Mouse (Mus musculus) frontal cortex, adult (tissue): ENCODE measurements at regions not wholly inside any gene's neighbourhood (a gene's known extent, or its start where the extent isn't known, plus 50 kb on each side); places are given as distances from the start of the nearest gene placed in this dataset.
A peak's percentile ranks its signal among the peaks of the same experiment; 100 is the strongest.

Source experiments
- ATAC-seq: cut with Nextera tagmentation; 2 replicates; pipeline ENCODE4 v1.9.2; 2017; ENCODE audit warnings: mild to moderate bottlenecking, moderate library complexity, mixed read lengths; ENCODE audit not compliant: low TSS enrichment

DNA sequence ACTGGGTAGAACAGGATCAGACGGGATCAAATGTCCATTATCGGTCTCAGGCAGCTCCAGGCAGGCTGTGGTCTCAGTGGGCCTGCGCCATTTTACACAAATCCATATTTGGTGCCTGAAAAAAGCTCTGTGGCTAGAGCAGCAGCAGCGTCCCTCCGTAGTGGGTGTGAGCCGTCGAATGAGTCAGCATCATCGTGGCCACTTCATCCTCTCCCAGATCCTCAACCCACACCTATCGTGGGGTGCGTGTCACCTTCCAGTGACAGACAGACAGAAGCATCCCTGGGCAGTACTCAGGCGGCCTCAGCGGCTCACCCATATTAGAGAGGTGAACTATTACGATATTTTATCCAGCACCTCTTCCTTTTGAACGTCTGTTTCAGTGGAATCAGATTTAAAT lies 233.0 kb upstream of the A430005L14Rik start:
- peak; percentile 57; the same call in 1 of the 2 replicates for ATAC-seq

DNA sequence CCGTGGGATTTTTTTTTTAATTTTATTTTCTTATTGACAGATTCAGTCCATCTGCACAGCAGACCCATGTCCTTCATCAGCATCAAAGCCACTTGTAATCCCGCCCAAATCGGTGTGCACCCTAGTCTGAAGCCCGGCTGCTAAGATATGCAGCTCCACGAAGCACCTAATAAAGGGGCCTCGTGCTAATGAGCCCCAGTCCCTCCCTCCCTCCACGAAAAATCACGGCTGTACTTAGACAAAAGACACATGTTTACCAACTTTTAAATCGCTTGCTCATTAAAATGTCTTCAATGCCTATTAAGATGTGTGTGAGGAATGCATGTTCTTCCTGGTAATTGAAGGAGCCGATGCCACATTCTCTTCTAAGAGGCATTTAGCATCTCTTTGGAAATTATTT lies 229.8 kb upstream of the A430005L14Rik start:
- no peak for ATAC-seq

DNA sequence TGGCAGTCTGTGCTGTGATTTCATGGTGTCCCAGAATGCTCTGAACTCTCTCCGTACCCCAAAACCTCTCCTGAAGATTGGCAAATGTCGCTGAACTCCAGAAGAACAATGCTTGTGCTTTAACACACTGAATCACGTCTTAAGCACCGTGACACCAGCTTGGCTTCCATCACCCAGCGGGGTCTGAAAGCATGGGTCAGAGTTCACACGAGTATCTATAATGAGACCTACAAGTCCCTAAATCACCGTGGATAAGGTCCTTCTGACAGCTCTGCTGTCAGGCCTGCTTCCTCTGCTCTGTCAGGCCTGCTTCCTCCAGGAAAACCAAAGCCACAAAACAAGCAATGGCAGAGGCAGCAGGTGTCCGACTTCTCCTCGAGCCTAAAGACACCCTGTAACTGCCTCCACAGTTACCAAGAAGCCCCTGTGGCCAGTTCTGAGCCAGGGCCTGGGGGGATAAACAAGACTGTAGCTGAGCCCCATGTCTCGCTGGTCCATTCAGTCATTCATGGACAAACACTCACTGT lies 229.1 kb upstream of the A430005L14Rik start:
- no peak for ATAC-seq

DNA sequence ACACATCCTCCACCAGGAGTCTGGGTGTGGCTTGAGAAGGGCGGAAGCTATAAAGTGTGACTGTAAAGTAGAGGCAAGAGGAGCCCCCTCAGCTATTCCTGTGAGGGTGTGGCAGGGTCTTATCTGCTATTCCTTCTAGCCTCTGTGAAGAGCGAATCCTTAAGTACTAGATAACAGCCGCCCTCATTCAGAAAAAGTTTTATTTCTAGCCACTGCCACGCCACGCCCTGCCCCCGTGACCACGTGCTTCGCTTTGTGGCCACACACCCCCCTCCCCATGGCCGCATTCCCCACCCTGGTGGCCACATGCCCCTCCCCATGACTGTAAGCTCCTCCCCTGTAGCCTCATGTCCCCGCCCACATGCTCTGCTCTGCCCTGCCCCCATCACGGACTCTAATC lies 218.9 kb upstream of the A430005L14Rik start:
- no peak for ATAC-seq

DNA sequence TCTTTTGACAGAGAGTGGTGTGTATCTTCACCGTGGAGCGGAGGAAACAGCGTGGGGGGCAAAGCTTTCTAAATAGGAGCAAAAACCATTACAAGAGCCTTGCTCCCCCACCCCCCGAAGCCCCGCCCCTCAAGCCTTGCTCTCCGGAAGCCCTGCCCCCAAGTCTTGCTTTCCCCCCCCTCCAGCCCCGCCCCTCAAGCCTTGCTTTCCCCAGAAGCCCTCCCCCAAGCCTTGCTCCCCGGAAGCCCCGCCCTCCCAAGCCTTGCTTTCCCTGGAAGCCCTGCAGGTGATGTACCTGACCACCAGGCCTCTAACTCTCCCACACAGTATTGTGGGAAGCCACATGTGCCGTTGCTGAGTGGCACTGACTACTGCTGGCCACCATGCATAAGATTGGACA lies 214.8 kb upstream of the A430005L14Rik start:
- no peak for ATAC-seq

DNA sequence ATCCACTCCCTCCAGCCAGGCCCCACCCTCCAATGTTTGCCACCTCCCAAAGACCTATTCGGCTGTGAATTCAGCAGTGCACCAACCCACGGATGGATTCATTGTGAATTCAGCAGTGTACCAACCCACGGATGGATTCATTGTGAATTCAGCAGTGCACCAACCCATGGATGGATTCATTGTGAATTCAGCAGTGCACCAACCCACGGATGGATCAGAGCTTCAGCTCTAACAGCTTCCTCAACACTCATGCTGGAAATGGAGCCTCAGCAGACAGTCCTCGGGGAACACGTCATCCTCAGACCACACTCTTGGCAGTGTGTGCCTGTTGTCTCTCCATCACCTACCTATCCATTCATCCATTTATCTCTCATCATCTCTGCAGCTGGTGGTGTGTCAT lies 204.2 kb upstream of the A430005L14Rik start:
- ATAC-seq = peak; percentile 97

DNA sequence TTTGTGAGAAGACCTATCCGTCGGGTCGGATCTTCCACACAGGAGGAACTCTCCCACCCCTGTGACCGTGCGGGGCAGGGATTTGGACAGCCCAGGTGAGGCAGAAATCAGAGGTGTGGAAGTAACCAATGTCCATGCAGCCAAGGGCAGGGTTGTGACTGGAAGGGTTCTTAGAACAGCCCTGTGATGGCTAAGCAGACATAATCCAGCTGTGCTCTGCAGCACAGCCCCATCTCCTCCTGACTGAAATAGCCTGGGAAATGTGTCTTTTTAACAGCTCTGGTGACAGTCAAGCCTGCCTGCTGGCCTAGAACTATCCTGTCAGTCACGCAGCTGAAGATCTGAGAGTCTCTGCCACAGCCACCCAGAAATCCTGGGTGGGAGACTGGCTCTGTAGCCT lies 198.7 kb upstream of the A430005L14Rik start:
- ATAC-seq = no peak

DNA sequence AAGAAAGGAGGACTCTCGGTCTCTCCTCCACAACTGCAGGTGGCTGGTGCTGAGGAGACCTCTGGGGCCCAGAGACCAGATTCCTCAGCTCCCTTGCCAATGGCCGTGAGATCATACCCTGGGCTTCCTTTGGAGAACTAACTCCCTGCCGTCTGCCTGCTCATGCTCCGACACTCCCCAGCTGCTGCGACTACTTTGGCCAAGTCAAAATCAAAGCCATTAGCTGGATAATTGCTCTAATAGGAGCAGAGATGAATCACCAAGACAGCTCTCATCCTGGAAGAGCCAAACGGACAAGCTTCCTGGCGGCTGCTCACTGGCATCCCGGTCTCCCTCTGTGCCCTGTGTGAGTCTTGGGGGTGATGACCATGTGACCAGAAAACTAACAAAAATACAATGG lies 198.3 kb upstream of the A430005L14Rik start:
- no peak for ATAC-seq

DNA sequence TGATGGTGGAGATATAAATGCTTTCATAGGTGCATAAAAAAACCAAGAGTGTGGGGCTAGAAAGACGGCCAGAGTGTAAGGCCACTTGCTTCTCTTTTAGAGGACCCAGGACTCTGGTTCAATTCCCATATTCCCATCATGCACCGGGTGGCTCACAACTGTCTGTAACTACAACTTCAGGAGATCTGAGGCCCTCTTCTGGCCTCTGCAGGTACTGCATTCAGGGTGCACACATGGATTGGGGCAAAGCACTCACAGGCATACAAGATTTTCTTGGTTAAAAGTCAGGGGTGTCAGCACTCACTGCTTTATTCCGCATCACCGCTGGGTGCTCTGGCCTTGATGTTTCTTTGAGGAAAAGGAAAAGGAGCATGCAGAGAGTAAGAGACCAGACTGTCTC lies 196.1 kb upstream of the A430005L14Rik start:
- no peak for ATAC-seq

DNA sequence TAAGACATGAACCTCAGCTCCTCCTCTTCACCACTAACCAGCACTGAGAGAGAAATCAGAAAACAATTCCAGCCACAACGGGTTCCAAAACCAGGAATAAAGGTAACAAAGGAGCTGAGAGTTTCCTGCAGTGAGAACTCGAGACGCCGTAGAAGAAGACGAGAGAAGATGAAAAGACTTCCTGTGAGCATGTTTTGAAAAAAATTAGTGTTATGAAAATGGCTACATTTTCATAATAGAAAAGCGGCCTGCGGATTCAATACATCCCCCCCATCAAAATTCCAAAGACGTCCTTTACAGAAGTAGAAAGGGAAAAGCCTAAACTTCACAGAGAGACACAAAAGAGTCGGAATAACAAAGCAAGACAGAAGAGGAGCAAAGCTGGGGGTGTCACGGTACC lies 193.6 kb upstream of the A430005L14Rik start:
- no peak for ATAC-seq

DNA sequence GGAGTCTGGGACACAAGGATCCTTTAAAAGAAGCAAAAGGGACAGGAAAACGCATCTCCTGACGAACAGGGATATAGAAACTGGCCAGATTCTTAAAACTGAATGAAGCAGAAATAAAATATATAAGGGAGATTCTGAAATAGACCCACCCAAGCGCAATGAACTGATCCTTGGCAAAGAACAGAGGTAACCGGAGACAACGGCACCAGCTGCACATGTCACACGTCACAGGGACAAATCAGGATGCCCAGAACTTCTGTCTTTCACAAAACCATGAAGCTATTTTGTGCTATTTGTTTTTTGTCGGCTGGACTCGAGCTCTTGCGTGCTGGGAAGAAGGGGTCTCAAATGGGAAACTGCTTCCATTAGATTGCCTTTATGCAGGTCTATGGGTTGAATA lies 189.3 kb upstream of the A430005L14Rik start:
- no peak for ATAC-seq

DNA sequence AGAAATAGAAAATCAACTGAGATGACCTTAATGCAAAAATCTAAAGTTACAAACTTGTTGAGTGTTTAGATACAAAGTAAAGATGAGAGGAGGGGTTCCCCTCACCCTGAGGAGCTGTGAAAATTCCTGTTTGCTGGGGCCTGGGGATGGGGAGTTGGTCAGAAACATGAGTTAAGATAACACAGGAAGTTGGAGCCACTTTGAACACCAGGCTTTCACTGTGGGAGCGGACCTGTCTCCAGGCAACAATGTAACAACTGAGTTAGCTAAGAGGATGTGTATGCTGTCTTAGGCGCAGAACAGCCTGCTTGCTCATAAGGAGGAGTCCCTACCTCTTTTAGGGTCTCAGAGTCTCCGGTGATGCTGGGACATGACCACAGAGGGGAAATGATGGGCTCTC lies 188.7 kb upstream of the A430005L14Rik start:
- no peak for ATAC-seq

DNA sequence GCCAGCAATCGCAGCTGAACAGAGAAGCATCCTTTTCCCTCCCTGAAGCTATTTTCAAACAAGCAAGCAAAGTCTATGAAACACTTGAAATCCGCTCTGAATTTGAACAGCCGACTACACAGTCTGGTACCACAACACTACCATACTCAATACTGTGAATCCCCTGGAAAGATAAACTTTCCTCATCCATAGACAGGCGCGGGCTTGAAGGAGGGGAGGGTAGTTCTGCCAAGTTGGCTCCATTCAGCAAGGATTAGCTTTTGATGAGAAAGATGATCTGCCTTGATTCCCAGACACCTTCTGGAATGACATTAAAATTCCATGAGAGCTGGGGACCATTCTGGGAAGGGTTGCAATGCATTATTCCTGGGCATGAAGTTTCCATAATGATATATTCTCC lies 186.4 kb upstream of the A430005L14Rik start:
- ATAC-seq = no peak

DNA sequence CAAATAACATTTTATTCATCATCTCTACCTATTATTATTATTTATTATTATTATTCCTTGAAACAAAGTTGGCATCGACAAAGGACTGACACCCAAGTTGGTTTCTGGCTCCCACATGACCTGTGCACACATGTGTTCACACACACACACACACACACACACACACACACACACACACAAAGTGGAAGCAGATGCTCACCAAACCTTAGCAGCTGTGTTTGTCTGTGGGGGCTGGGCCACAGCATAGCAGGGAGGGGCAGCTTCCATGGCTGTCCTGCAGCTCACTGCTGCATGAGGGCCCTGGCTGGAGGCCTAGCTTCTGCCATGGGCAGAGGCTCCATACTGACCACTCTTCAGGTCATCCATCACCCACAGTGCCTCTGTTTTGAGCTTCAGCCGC lies 176.5 kb upstream of the A430005L14Rik start:
- no peak for ATAC-seq

DNA sequence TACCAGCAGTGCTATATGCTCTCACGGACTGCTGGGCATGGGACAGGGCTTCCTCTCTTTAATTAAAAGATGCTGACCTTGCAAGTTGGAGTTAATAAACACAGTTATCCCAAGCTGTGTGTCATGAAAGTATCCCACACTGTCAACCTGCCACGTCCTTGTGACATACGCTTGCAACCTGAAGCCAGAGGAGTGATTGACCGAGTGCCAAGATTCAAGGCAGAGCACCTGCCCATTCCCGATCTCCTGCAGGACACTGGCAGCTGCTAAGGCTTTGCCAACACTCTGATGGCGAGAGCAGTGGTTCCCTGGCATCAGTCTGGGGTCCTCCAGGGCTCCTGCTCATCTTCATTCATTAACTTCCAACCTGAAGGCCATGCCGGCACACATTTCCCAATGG lies 175.8 kb upstream of the A430005L14Rik start:
- ATAC-seq = no peak

DNA sequence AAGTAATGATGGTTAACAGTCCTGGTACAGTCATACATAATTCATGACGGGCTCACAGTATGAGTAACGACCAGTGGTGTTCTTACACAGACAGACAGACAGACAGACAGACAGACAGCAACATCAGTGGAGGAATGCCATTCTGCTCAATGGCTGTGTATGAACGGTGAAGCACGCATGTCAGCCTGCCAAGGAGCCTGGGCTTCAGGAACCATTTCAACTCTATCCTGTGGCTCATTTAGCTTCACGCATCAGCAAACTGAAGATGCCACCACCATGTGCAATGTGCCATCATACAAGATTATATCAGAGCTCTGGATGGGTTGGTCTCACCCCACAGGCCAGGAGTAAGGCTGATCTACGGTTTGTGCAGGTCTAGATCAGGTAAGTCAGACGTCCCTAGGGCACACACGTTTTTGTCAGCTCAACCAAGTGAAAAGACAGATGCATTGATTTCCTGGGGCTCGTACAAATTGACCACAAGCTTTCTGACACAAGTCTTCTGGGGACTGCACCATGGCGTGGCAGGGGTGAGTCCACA lies 175.0 kb upstream of the A430005L14Rik start:
- no peak for ATAC-seq

DNA sequence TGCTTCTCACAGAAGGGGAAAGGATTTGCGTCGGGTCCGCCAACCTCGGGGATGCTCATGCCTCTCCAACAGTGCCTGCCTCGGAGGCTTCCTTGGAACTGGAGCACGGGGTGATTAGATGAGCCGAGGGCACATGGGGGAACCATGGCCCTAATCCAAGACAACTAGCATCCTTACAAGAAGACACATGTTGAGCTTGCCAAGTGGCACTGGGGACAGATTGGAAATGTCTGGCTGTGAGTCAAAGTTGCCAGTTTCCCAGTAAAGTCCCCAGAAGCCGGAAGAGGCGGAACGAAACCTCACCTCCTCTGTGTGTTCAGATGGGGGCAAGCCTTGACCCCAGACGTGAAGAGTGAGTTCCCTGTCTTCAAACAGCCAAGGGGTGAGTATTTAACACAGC lies 172.6 kb upstream of the A430005L14Rik start:
- no peak for ATAC-seq

DNA sequence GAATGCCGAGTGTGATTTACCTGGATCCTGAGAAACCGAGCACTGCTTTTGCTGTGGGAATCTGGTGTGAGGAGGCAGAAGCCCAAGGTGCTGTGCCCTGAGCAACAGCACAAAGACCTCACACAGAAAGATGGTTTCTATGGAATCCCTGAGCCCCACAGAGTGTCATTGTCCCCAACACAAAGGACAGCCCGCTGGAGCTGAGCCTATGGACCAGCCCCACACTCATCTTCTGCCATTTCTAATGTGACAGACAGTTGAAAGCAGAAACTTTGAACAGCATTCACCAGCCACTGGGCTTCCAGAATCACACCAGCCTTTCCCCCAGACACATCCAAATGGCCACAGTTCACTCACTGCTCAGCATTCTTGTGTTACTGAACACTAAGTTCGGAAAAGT lies 171.5 kb upstream of the A430005L14Rik start:
- no peak for ATAC-seq

DNA sequence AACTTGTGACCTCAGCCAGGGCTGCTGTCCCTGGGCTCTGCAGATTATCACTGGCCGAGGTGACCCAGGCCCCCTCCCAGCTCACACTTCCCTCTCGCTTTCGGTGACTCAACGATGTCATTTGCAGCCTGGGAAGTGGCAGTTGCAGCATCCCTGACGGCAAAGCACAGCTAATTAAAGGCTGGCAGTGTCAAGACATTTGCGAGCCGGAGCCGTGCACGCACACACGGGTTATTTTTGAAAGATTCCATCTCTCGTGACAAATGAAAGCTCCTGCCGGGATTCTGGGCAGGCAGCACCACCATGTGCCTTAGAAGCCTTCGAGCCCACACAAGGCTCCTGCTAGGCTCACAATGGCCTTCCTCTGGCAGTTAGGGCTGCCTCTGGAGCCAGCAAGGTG lies 164.7 kb upstream of the A430005L14Rik start:
- 0 out of 2 replicates have a peak, but pooled peaks have one; percentile 23 for ATAC-seq

DNA sequence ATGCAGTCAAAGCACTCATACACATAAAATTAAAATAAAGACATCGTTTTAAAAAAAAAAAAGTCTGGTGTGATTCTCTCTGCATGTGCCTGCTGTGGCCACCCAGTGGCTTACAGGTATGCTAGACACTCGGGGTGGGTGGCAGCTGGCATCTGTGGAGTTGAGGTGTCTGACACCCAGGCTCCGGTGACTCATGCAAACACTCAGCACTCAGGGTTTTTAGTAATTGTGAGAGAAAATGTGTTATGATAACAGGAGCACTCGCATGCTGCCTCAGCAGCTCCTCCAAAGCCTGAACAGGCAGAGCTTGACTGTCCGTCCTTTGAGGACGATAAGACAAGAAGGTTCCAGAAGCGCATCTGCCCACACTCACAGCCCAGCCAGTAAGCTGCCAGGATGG lies 159.0 kb upstream of the A430005L14Rik start:
- peak; percentile 62; the same call in 1 of the 2 replicates for ATAC-seq

DNA sequence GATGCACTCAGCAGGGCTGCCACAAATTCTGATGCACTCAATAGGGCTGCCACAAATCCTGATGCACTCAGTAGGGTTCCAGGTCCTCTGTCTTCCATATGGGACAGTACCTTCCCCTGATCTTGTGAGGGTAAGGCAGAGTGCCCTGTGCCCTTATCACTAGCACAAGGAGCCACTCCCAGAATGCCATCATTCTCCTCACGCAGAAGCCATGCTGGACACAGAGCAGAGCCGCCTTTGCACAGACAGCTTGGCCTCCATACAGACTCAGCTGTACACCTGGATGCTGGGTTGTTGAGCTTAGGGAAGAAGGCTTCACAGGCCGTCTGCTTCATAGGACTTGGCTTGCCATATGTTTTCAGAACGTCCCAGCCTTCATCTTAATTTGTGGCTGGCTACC lies 151.3 kb upstream of the A430005L14Rik start:
- no peak for ATAC-seq

DNA sequence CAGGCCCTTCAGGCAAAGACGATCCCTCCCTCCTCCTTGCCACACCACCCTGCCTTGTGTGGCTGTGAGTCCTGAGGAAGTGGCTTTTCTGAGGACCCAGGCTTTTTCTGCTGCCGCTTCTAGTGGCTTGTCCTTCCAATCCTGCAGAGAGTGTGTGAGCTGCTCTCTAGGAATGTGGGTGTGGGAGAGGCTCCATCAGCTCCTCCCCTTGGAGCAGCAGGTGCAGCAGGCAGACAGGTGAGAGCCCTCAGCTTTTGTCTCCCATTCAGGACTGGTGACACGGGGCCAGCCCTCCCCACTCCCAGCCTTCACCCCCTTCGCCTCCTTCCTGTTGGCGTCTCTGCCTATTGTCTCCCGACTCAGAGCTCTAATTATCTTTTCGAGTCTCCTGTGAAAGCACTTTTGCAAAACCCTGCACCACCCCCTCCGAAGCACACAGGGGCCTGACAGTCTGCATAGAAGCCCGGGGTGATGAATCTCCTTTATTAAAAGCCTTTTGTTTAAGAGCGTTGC lies 150.8 kb upstream of the A430005L14Rik start:
- no peak for ATAC-seq

DNA sequence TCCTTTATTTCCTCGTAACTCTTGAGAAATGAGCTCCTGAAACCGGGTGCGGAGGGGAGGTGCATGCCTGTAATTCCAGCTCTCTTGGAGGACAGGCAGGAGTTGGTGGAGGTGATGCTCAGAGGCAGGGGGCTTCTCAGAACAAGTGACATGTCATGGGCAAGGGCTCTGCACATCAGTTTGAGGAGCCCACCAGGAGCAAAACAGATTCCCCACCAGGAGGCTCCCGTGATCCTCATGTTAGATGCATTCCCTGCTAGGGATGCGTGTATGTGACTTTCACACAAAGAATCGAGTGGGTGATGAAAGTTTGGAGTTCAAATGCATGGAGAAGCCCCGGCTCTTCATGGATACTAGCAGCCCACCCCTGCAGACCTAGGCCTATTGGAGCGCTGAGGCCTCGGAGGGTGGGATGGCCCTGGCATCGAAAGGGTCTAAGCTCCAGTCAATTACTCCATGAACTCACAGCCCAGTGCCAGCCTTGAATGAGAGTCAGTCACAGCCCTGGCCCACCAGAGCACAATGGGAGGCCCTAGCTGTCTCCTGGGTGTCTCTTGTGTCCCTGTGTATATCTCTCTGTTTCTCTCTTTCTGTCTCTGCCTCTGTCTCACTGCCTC lies 150.1 kb upstream of the A430005L14Rik start:
- no peak for ATAC-seq

DNA sequence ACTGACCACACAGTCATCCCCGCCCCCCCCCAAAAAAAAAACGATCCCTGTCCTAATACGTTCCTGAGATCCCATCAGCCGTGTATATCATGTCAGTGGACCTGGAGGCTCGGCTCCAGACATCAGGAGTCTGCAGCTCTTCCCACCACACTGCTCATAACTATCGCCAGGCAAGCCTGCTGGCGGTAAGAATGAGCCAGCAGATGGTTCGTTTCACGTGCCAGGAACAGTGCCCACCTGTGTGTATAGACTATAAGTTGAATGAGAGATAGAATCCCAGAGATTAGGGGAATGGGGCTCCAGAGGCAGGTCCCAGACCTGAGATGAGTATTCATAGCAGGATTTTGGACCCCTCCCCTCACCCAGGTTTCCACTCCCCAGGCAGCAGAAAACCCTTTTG lies 144.2 kb upstream of the A430005L14Rik start:
- ATAC-seq = no peak
